Mouse (Mus musculus) forebrain, embryonic 14.5 days (tissue): Measurements from ENCODE around the gene Lama2. TPM values are rescaled to one million over a fixed set of nuclear protein-coding genes. Genes with fewer than 3 reads are reported as not detected.
A peak's percentile ranks its signal among the peaks of the same experiment; 100 is the strongest.

ENCODE experiments used
- ATAC-seq: fragments of 200-750 bp; cut with Nextera tagmentation; 2 replicates; pipeline ENCODE4 v1.8.0; 2017; ENCODE audit warnings: mild to moderate bottlenecking, moderate library complexity
- DNase-seq: peaks from one replicate; pipeline ENCODE4 v3.0.0-alpha.2; 2015; ENCODE audit warnings: low spot score
- H3K27ac ChIP-seq: fragments of 300-500 bp; sonication (generic); 2 replicates; pipeline ENCODE4 v1.5.1; 2014; ENCODE audit warnings: low read depth, mild to moderate bottlenecking, control low read depth, low read length, moderate library complexity
- H3K27me3 ChIP-seq: fragments of 300-500 bp; sonication (generic); replicated peaks from 2 replicates; pipeline ENCODE4 v1.6.1; 2014; ENCODE audit warnings: low read length, control low read depth, mixed read lengths; ENCODE audit not compliant: control insufficient read depth, insufficient read depth
- H3K36me3 ChIP-seq: fragments of 300-500 bp; sonication (generic); 2 replicates; pipeline ENCODE4 v1.6.1; 2014; ENCODE audit warnings: low read length, control low read depth; ENCODE audit not compliant: control insufficient read depth, insufficient read depth
- H3K4me1 ChIP-seq: fragments of 300-500 bp; sonication (generic); 2 replicates; pipeline ENCODE4 v1.6.1; 2014; ENCODE audit warnings: antibody characterized with exemption, low read length, control low read depth; ENCODE audit not compliant: control insufficient read depth, insufficient read depth
- H3K4me2 ChIP-seq: fragments of 300-500 bp; sonication (generic); 2 replicates; pipeline ENCODE4 v1.6.1; 2014; ENCODE audit warnings: mild to moderate bottlenecking, control low read depth, low read length
- H3K4me3 ChIP-seq: fragments of 300-500 bp; sonication (generic); 2 replicates; pipeline ENCODE4 v1.5.1; 2014; ENCODE audit warnings: low read depth, low read length, control low read depth
- H3K9ac ChIP-seq: fragments of 300-500 bp; sonication (generic); 2 replicates; pipeline ENCODE4 v1.6.1; 2014; ENCODE audit warnings: mild to moderate bottlenecking, low read length, control low read depth, moderate library complexity
- H3K9me3 ChIP-seq: fragments of 300-500 bp; sonication (generic); replicated peaks from 2 replicates; pipeline ENCODE4 v1.6.1; 2016; ENCODE audit warnings: low read length, control low read depth, mixed read lengths; ENCODE audit not compliant: control insufficient read depth
- WGBS: fragments of 180-500 bp; shearing (Covaris S2); extraction: QIAGEN DNeasy Blood & Tissue Kit; methylation state at CpG from one replicate; pipeline ENCODE4 v1.1.7; 2014; 5-methylcytosine and 5-hydroxymethylcytosine counted together
- polyA plus RNA-seq: library from polyadenylated mRNA; unstranded; fragments of >200 nt; fragmentation: Nextera tagmentation; extraction: Ambion mirVana; gene quantifications from 2 replicates; pipeline ENCODE4 v1.2.1, GENCODE M21; 2014

Lama2 gene
- polyA plus RNA-seq, 1 experiment from 2014 or later = 4.1 TPM

DNA sequence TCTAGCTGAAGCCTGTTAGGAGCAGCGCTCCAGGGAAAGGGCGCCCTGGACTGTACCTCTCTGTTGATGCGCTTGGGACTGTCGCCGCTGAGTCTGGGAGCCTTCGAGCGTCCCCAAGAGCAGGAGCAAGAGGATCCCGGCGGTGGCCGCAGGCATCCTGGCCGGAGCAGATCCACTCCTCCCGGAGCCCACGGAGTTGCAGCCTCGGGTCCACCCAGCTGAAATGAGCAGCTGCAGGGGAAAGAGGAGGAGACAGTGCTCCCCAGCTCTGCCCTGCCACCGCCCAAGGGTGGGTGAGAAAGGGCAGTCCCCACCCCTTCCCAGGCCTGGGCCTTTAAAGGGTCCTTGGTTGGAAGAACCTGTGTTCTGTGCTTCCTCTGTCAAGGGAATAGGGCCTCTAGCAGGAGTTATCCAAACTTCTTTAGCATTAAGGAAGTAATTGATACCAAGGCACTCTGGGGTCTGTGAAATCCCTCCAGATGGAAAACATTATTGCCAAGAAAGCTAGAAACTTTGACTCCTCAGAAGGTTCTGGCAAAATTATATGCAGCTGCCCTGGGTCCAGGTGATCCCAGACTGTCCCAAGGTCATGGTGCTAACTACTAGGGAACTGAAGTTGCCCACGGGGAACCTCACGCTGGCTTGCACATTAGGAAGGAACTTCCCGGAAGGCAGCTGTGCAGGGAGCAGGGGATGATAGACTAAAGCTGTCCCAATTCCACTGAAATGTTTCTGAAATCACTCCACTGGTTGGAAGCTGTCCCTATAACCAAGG is 2.7 kb downstream of the Lama2 start:
- Histone ChIP-seq H3K27ac (no peak overlapping the region), H3K9ac (peak overlapping the region; percentile 32; the same call in 1 of the 2 replicates), H3K4me1 (no peaks in the 10 kb centered on the region), H3K4me2 (peak overlapping the region; percentile 47), H3K4me3 (peak overlapping the region; percentile 14; the same call in 1 of the 2 replicates), H3K36me3 (no peaks in the 10 kb centered on the region), H3K9me3 (no peaks in the 10 kb centered on the region), H3K27me3 (no peaks in the 10 kb centered on the region)
- 13% methylated on average over 18 of the region's 18 CpGs for WGBS
- ATAC-seq = peak; percentile 48
- DNase-seq = peak; percentile 27

DNA sequence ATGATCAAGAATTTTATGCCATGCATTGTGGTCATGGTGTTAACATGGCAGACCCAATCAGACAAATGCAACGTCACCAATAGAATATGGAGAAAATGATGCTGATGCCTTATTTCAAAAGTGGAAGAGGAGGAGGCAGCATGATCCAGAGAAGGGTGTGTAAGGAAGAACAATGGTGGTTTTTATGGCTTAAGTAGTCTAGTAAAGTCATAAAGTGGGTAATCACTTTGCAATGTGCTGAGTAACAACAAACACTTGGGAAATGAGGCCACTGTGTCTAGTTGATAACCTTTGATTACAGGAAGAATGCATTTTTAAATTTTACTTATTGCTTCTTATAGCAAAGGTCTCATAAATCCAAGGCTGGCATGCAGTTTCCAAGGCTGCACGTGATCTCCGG is 23.9 kb downstream of the Lama2 start:
- WGBS = 96% methylated on average over 3 of the region's 3 CpGs

DNA sequence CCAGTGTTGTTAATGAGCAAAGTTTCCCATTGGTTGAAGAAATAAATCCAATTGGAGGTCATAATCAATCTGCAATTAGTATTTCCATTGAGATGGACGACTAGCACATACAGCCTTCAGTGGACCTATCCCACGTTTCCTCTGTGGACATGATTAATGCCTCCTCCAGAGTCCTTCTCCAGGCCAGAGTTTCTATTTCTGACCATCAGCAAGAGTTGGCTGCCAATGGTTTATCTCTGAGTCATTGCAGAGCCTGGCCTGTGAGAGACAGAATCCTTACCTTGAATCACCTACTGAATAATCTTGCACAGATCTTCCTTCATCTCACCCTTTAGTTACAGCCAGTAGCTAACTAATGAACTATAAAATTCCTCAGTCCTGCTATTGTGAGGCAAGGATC is 86.3 kb downstream of the Lama2 start:
- H3K9me3 ChIP-seq = no peaks in the 10 kb centered on the region
- no peak overlapping the region for H3K27ac ChIP-seq
- H3K27me3 ChIP-seq = no peaks in the 10 kb centered on the region
- ATAC-seq (no peak), DNase-seq (no peak)
- no peak overlapping the region for H3K4me3 ChIP-seq
- WGBS = 84% methylated on average over 2 of the region's 2 CpGs
- no peaks in the 10 kb centered on the region for H3K36me3 ChIP-seq
- H3K4me1 ChIP-seq = no peaks in the 10 kb centered on the region
- no peak overlapping the region for H3K4me2 ChIP-seq
- no peak overlapping the region for H3K9ac ChIP-seq

More for the DNA sequence above, 23.9 kb downstream of the Lama2 start:
- H3K4me2 ChIP-seq = no peak overlapping the region
- no peak overlapping the region for H3K27ac ChIP-seq
- DNase-seq (no peak), ATAC-seq (no peak)
- no peaks in the 10 kb centered on the region for H3K4me1 ChIP-seq
- no peaks in the 10 kb centered on the region for H3K9me3 ChIP-seq
- no peaks in the 10 kb centered on the region for H3K36me3 ChIP-seq
- no peaks in the 10 kb centered on the region for H3K27me3 ChIP-seq
- H3K4me3 ChIP-seq = no peak overlapping the region
- H3K9ac ChIP-seq = no peak overlapping the region

- WGBS = 74% methylated on average over 3 of the region's 3 CpGs
- H3K4me3 ChIP-seq = no peak overlapping the region
- H3K4me1 ChIP-seq = no peaks in the 10 kb centered on the region
- DNase-seq (peak; percentile 62), ATAC-seq (peak; percentile 68; the same call in 1 of the 2 replicates)
- H3K9me3 ChIP-seq = no peaks in the 10 kb centered on the region
- H3K9ac ChIP-seq = no peak overlapping the region
- no peak overlapping the region for H3K27ac ChIP-seq
- no peaks in the 10 kb centered on the region for H3K36me3 ChIP-seq
- H3K4me2 ChIP-seq = no peak overlapping the region
- H3K27me3 ChIP-seq = no peaks in the 10 kb centered on the region
These were observed 110.6 kb downstream of the Lama2 start for GRCm38 (mm10) chr10:27508847-27509459.

DNA sequence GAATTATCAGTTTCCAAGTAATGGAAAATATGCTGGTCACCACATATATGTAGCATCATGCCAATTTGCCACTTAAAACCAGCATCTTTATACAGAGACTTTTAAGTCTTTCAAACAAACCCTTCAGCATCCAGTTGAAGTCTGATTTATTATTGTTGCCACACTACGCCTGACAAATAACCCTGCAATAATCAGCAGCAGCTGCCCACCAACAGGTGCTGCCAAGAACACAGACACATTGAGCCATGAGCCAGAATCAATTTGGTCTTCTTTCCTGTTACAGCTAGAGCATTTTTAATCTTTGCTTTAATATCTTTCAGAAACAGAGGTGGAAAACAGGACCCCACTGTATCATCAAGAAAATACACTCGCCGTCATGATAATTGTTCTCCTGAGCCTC is 118.7 kb downstream of the Lama2 start:
- Histone ChIP-seq H3K4me2 (no peak overlapping the region), H3K27ac (no peak overlapping the region), H3K4me3 (no peak overlapping the region), H3K36me3 (no peaks in the 10 kb centered on the region), H3K4me1 (no peaks in the 10 kb centered on the region), H3K9me3 (no peaks in the 10 kb centered on the region), H3K27me3 (no peaks in the 10 kb centered on the region), H3K9ac (no peak overlapping the region)
- 82% methylated on average over 3 of the region's 3 CpGs for WGBS
- DNase-seq (no peak), ATAC-seq (no peak)

GRCm38 (mm10) chr10:27488452-27488851 is 131.1 kb downstream of the Lama2 start:
- no peaks in the 10 kb centered on the region for H3K27me3 ChIP-seq
- H3K4me1 ChIP-seq = no peaks in the 10 kb centered on the region
- no peak overlapping the region for H3K4me3 ChIP-seq
- H3K9me3 ChIP-seq = no peaks in the 10 kb centered on the region
- ATAC-seq = no peak
- WGBS = 92% methylated on average over 1 of the region's 1 CpGs
- H3K27ac ChIP-seq = no peak overlapping the region
- H3K36me3 ChIP-seq = no peaks in the 10 kb centered on the region
- H3K9ac ChIP-seq = no peak overlapping the region
- DNase-seq = no peak
- no peak overlapping the region for H3K4me2 ChIP-seq

GRCm38 (mm10) chr10:27484041-27484440 is 135.5 kb downstream of the Lama2 start:
- 83% methylated on average over 1 of the region's 1 CpGs for WGBS
- H3K27me3 ChIP-seq = no peaks in the 10 kb centered on the region

DNA sequence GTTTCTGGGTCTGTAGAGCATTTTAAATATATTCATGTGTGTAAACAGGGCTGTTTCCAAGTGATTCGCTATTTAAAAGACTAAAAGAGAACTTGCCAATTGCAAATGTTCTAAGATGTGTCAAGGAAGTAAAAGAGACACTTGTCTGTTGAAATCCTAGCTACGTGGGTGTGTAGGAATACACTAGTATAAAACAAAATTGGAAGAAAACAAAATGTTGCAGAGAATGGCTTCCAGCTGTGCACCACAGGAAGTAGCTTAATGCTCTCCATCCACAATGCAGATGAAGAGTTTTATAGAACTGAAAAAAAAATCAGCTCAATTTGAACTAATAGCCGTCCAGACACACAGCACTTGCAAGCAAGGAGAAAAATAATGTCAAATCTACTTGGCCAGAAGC is 144.0 kb downstream of the Lama2 start:
- H3K36me3 ChIP-seq = no peaks in the 10 kb centered on the region
- no peaks in the 10 kb centered on the region for H3K9me3 ChIP-seq
- no peaks in the 10 kb centered on the region for H3K27me3 ChIP-seq
- no peak overlapping the region for H3K4me2 ChIP-seq
- WGBS = 34% methylated on average over 3 of the region's 3 CpGs
- no peak overlapping the region for H3K4me3 ChIP-seq
- DNase-seq (no peak), ATAC-seq (no peak)
- no peak overlapping the region for H3K9ac ChIP-seq
- no peak overlapping the region for H3K27ac ChIP-seq
- no peaks in the 10 kb centered on the region for H3K4me1 ChIP-seq

More at GRCm38 (mm10) chr10:27484041-27484440, 135.5 kb downstream of the Lama2 start:
- no peak overlapping the region for H3K4me2 ChIP-seq
- no peaks in the 10 kb centered on the region for H3K36me3 ChIP-seq
- ATAC-seq (no peak), DNase-seq (no peak)
- no peak overlapping the region for H3K9ac ChIP-seq
- H3K4me3 ChIP-seq = no peak overlapping the region
- H3K4me1 ChIP-seq = no peaks in the 10 kb centered on the region
- no peak overlapping the region for H3K27ac ChIP-seq
- no peaks in the 10 kb centered on the region for H3K9me3 ChIP-seq

GRCm38 (mm10) chr10:27468274-27468673 is 151.3 kb downstream of the Lama2 start:
- 17% methylated on average over 1 of the region's 1 CpGs for WGBS
- Histone ChIP-seq H3K27ac (no peak overlapping the region), H3K4me1 (0 out of 2 replicates have a peak, but pooled peaks cover 2% of the 10 kb centered on the region), H3K36me3 (no peaks in the 10 kb centered on the region), H3K9me3 (no peaks in the 10 kb centered on the region), H3K27me3 (no peaks in the 10 kb centered on the region), H3K4me2 (no peak overlapping the region), H3K4me3 (no peak overlapping the region), H3K9ac (no peak overlapping the region)
- DNase-seq (peak; percentile 77), ATAC-seq (peak; percentile 91)
